Mouse (Mus musculus) midbrain, embryonic 11.5 days (tissue): ENCODE measurements around the gene Mier2. TPM values are rescaled to one million over a fixed set of nuclear protein-coding genes. Genes with fewer than 3 reads are reported as not detected.
A peak's percentile ranks its signal among the peaks of the same experiment; 100 is the strongest.

ENCODE experiments used
- ATAC-seq: fragments of 200-750 bp; cut with Nextera tagmentation; 2 replicates; pipeline ENCODE4 v1.8.0; 2017; ENCODE audit warnings: moderate TSS enrichment, moderate library complexity; ENCODE audit not compliant: low FRiP score
- DNase-seq: peaks from one replicate; pipeline ENCODE4 v3.0.0; 2015; ENCODE audit warnings: low spot score; ENCODE audit errors: missing footprints
- H3K27ac ChIP-seq: fragments of 300-500 bp; sonication (generic); 2 replicates; pipeline ENCODE4 v1.5.1; 2014; ENCODE audit warnings: low read depth, low read length
- H3K27me3 ChIP-seq: fragments of 300-500 bp; sonication (generic); 2 replicates; pipeline ENCODE4 v1.6.1; 2014; ENCODE audit warnings: mild to moderate bottlenecking, low read length, moderate library complexity, mixed read lengths; ENCODE audit not compliant: control insufficient read depth, insufficient read depth
- H3K36me3 ChIP-seq: fragments of 300-500 bp; sonication (generic); 2 replicates; pipeline ENCODE4 v1.6.1; 2014; ENCODE audit warnings: mild to moderate bottlenecking, low read length, moderate library complexity, mixed read lengths; ENCODE audit not compliant: control insufficient read depth, insufficient read depth
- H3K4me1 ChIP-seq: fragments of 300-500 bp; sonication (generic); 2 replicates; pipeline ENCODE4 v1.6.1; 2014; ENCODE audit warnings: low read length; ENCODE audit not compliant: control insufficient read depth, insufficient read depth
- H3K4me2 ChIP-seq: fragments of 300-500 bp; sonication (generic); 2 replicates; pipeline ENCODE4 v1.6.1; 2014; ENCODE audit warnings: mild to moderate bottlenecking, moderate library complexity
- H3K4me3 ChIP-seq: fragments of 300-500 bp; sonication (generic); 2 replicates; pipeline ENCODE4 v1.5.1; 2014; ENCODE audit warnings: low read depth, low read length
- H3K9ac ChIP-seq: fragments of 300-500 bp; sonication (generic); 2 replicates; pipeline ENCODE4 v1.6.1; 2014; ENCODE audit warnings: low read length
- H3K9me3 ChIP-seq: fragments of 300-500 bp; sonication (generic); 2 replicates; pipeline ENCODE4 v1.6.1; 2016; ENCODE audit warnings: low read length; ENCODE audit not compliant: control insufficient read depth
- WGBS: fragments of 180-500 bp; shearing (Covaris S2); extraction: QIAGEN DNeasy Blood & Tissue Kit; methylation state at CpG from one replicate; pipeline ENCODE4 v1.1.7; 2014; 5-methylcytosine and 5-hydroxymethylcytosine counted together
- polyA plus RNA-seq: library from polyadenylated mRNA; unstranded; fragments of >200 nt; fragmentation: Nextera tagmentation; extraction: Ambion mirVana; gene quantifications from 2 replicates; pipeline ENCODE4 v1.2.1, GENCODE M21; 2014

The Mier2 gene
- polyA plus RNA-seq, 1 experiment from 2014 or later = 41.8 TPM

DNA sequence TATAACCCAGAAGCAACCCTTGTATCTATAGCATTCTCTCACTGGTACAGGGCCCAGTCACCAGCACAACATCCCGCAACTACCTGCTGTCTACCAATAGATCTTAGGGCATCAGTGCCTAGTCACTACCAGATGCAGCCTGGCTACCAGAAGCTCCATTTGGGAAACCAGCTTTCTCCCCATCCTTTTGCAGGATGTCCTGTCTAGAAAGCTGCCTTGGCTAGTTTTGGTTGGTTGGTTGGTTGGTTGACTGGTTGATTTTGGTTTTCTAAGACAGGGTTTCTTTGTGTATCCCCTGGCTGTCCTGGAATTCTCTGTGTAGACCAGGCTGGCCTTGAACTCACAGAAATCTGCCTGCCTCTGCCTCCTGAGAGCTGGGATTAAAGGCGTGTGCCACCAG, 4.7 kb upstream of the Mier2 start:
- no peak for DNase-seq
- H3K9ac ChIP-seq = no peak overlapping the region
- H3K4me3 ChIP-seq = no peak overlapping the region
- no peak overlapping the region for H3K4me2 ChIP-seq
- no peaks in the 10 kb centered on the region for H3K9me3 ChIP-seq
- H3K36me3 ChIP-seq = no peaks in the 10 kb centered on the region
- no peak overlapping the region for H3K27ac ChIP-seq
- no peaks in the 10 kb centered on the region for H3K27me3 ChIP-seq
- H3K4me1 ChIP-seq = no peaks in the 10 kb centered on the region; the same call in 1 of the 2 replicates
- ATAC-seq = no peak
- WGBS = 86% methylated on average over 2 of the region's 2 CpGs

DNA sequence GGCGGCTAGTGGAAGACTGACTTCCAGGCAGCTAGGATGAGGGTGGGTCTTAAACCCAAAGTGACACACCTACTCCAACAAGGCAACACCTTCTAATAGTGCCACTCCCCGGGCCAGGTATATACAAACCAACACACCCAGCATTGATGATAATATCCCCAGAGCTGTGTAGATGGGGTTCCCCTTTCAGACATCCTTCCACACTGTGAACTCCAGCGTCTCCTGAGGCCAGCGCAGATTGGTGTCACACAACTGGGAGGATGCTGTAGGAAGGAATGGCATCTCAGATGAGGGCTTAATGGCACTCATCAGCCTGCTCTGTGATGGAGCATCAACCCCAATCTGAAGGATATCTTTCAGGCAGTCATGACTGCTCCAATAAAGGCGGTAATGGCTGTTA, 2.5 kb upstream of the Mier2 start:
- Histone ChIP-seq H3K27ac (no peak overlapping the region), H3K9me3 (no peaks in the 10 kb centered on the region), H3K27me3 (no peaks in the 10 kb centered on the region), H3K4me3 (no peak overlapping the region), H3K36me3 (no peaks in the 10 kb centered on the region; the same call in 1 of the 2 replicates), H3K4me2 (no peak overlapping the region), H3K9ac (no peak overlapping the region), H3K4me1 (peaks cover 7% of the 10 kb centered on the region)
- 95% methylated on average over 5 of the region's 5 CpGs for WGBS
- ATAC-seq (no peak), DNase-seq (no peak)

DNA sequence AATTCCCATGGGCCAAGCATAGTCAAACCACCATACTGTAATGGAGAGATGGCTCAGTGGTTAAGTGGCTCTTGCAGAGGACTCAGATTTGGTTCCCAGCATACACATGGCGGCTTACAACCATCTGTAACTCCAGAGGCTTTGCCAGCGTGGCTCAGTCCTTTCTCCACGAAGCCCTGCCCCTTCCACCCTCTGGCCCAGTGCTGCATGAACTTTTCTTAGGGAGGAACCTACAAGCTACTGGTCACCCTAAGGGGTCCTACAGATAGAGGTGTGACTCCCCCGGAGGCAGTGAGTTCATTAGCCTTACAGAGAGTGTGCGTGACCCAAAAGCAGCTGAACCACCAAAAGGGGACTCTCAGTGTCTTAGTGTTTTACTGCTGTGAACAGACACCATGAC, 2.0 kb upstream of the Mier2 start:
- H3K4me1 ChIP-seq = peaks cover 7% of the 10 kb centered on the region
- no peak overlapping the region for H3K4me2 ChIP-seq
- 89% methylated on average over 5 of the region's 5 CpGs for WGBS
- no peaks in the 10 kb centered on the region for H3K27me3 ChIP-seq
- no peaks in the 10 kb centered on the region; the same call in 1 of the 2 replicates for H3K36me3 ChIP-seq
- H3K9me3 ChIP-seq = no peaks in the 10 kb centered on the region
- ATAC-seq (no peak), DNase-seq (no peak)
- no peak overlapping the region for H3K4me3 ChIP-seq
- no peak overlapping the region for H3K9ac ChIP-seq
- no peak overlapping the region for H3K27ac ChIP-seq

DNA sequence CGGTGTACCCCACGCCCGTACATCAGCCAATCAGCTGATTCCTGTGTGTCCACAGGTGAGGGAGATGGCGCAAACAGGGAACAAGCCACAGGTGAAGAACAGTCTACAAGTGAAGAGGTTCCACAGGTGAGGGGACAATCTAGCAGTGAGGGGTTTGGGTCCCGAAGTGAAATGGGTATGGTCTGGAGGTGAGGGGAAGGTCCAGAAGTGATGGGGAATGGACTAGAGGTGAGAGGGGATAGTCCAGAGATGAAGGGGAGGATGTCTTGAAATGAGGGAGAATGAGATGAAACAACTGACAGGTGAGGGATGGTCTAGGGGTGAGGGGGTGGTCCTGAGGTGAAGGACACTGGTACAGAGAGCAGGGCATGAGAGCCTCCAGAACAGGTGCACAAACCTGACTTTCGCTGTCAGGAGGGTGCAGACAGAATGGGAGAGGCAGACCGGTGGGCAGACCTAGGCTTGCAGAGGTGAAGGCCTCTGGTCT, 282 bp upstream of the Mier2 start:
- 28% methylated on average over 7 of the region's 7 CpGs for WGBS
- Histone ChIP-seq H3K27me3 (no peaks in the 10 kb centered on the region), H3K4me2 (peak overlapping the region; percentile 84), H3K4me1 (peaks cover 7% of the 10 kb centered on the region), H3K9me3 (no peaks in the 10 kb centered on the region), H3K27ac (no peak overlapping the region), H3K4me3 (peak overlapping the region; percentile 95), H3K9ac (peak overlapping the region; percentile 96), H3K36me3 (peaks cover under 1% of the 10 kb centered on the region; the same call in 1 of the 2 replicates)
- DNase-seq = no peak
- no peak for ATAC-seq

DNA sequence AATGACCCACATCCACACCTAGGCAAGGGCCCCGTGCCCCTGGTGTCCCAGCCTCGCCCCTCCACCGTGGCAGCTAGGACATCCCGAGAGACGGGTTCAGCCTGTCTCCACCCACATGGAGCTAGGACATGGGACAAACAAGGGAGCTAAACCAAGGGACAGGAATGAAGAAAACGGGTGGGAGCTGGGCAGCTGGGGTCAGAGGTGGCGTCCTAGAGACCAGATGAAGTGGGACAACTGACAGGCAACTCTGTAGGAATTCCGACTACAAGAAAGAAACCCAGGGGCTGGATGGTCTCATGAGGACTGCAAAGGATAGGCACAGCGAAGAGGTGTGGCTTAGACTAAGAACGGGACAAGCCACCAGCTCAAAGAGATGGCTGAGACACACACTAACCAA, 1.3 kb downstream of the Mier2 start:
- peak overlapping the region; percentile 84 for H3K4me2 ChIP-seq
- no peak for DNase-seq
- 46% methylated on average over 10 of the region's 10 CpGs for WGBS
- no peak for ATAC-seq
- peak overlapping the region; percentile 96 for H3K9ac ChIP-seq
- H3K27me3 ChIP-seq = no peaks in the 10 kb centered on the region
- peak overlapping the region; percentile 95 for H3K4me3 ChIP-seq
- no peaks in the 10 kb centered on the region for H3K9me3 ChIP-seq
- peaks cover 7% of the 10 kb centered on the region for H3K4me1 ChIP-seq
- no peak overlapping the region for H3K27ac ChIP-seq
- peaks cover 12% of the 10 kb centered on the region for H3K36me3 ChIP-seq

DNA sequence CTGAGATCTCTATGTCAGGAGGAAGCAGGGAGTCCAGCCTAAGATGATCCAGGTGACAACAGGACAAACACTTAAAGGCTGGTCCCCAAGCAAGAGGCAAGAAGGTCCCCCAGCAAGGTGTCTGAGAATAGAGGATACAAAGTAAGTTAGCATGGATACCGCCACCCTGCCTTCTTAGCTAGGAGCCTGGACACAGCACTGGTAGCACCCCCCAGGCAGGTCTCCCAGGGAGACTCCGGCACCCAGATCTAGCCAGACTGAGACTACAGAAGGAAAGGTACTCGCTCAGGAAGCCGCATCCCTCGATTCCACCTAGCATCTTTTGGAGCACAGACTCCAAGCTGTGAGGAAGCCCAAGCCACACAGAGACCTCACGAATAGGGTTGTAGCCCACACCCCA, 1.8 kb downstream of the Mier2 start:
- Histone ChIP-seq H3K4me3 (0 out of 2 replicates have a peak overlapping the region, but pooled peaks have one; percentile 95), H3K4me2 (peak overlapping the region; percentile 84; the same call in 1 of the 2 replicates), H3K27ac (no peak overlapping the region), H3K9ac (no peak overlapping the region), H3K4me1 (peaks cover 7% of the 10 kb centered on the region), H3K9me3 (no peaks in the 10 kb centered on the region), H3K36me3 (peaks cover 17% of the 10 kb centered on the region), H3K27me3 (no peaks in the 10 kb centered on the region)
- ATAC-seq (no peak), DNase-seq (no peak)
- 96% methylated on average over 6 of the region's 6 CpGs for WGBS

DNA sequence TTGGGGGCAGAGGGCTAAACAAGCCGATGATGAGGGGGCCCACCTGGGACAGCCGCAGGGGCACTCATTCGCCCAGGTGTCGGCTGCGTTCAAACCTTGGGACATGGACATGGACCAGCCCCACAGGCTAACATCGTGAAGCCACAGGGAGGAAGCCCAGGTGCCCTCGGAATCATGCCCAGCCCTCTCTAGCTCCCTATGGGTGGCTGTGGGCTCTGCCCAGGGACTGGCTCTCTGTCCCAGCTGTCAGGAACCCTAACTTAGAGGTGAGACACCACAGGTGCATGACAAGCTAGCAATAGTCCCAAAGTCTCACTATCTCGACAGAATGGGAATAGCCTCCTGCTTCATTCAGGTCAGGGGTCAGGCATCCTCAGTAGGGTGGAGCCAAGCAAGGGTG, 2.5 kb downstream of the Mier2 start:
- 90% methylated on average over 8 of the region's 8 CpGs for WGBS
- DNase-seq = no peak
- Histone ChIP-seq H3K9ac (no peak overlapping the region), H3K27me3 (no peaks in the 10 kb centered on the region), H3K4me1 (peaks cover 7% of the 10 kb centered on the region), H3K9me3 (no peaks in the 10 kb centered on the region), H3K4me3 (no peak overlapping the region), H3K4me2 (no peak overlapping the region), H3K27ac (no peak overlapping the region), H3K36me3 (peaks cover 20% of the 10 kb centered on the region)
- no peak for ATAC-seq

DNA sequence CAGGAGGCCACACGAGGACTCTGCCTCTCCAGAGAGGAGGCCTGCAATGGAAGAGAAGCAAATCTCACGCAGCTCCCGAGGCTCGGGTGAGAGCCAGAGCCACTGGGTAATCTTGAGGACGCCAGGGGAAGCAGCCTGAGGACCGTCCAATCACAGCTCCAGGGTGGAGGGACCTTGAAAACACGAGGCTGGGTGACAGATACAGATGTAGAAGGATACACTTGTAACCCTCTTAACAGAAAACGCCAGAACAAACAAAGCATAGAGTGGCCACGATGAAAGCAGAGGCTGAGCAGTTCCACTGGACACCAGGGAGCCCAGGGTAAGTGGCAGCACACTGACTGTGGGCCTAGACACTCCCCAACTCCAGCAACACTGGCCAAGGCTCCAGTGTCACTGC, 4.6 kb downstream of the Mier2 start:
- DNase-seq (no peak), ATAC-seq (no peak)
- Histone ChIP-seq H3K27ac (no peak overlapping the region), H3K4me3 (no peak overlapping the region), H3K36me3 (peaks cover 24% of the 10 kb centered on the region), H3K27me3 (no peaks in the 10 kb centered on the region), H3K9me3 (no peaks in the 10 kb centered on the region), H3K9ac (no peak overlapping the region), H3K4me1 (peaks cover 7% of the 10 kb centered on the region), H3K4me2 (no peak overlapping the region)
- 88% methylated on average over 9 of the region's 9 CpGs for WGBS

DNA sequence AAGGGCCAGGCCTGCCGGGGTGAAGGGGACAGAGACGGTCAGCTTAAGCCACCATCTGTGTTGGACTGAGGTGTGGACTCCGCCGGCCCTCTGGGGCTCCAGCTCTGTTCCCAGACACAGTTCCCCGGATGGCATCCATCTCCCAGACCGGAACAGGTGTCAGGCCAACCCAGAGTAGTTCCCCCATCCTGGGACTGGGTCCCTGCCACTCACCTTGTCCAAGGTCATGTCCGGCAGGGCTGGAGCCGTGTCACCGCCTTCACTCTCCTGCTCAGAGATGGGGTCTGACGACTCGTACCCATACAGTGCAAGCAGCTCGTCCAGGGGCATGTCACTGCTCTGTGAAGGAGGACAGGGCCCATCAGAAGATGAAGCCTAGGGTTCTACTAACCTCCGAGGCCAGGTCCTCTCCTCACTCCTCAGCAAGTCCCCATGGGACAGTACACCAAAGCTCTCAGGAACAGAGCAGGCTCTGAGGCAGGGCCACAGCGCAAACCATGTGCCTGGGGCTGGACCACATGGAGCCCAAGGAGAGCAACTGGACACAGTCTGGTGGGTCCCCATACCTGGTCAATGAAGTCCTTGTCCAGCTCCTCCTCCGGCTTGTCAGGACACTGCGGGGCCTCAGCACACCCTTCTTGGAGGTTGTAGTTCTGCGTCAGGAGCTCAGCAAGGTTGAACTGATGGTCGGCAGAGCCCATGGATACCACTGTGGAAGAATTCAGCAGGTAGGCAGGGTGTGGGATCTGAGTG, 5.9 kb downstream of the Mier2 start:
- peaks cover 33% of the 10 kb centered on the region for H3K36me3 ChIP-seq
- ATAC-seq = no peak

More for the DNA sequence above, 5.9 kb downstream of the Mier2 start:
- Histone ChIP-seq H3K9ac (no peak overlapping the region), H3K4me2 (no peak overlapping the region), H3K9me3 (no peaks in the 10 kb centered on the region), H3K27ac (no peak overlapping the region), H3K4me3 (no peak overlapping the region), H3K4me1 (peaks cover 7% of the 10 kb centered on the region), H3K27me3 (no peaks in the 10 kb centered on the region)
- 93% methylated on average over 18 of the region's 18 CpGs for WGBS
- no peak for DNase-seq
